In the genomic region with DNA sequence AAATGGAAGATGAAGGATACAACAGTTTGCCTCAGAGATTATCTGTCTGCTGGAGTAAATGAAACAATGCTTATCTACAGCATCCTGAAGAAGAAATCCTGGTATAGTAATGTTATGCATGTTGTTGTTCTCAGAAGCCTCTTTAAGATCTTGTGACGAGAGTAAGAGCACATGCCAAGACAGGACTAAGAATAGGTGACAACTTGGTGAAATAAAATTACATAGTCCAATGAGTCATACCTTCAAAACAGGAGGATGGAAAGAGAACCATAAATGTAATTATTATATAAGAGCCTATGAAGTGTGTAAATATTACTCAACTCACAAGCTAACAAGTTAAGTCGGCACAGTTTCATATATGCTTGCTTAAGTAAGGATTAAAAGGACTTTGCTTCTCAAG, we compare ENCODE assay signal across 25 mouse cellular contexts.
"Had no signal": no experiment of that assay in that cellular context is flagged by ENCODE, and none has a peak within 500 bp of the region (broad histone marks: within the 10 kb centered on the region; RNA-seq: fewer than 3 reads in every experiment).

No protein-coding gene starts in this region.

- H3K9ac ChIP-seq: heart, embryonic 13.5 days; heart, embryonic 15.5 days; kidney, embryonic 15.5 days; limb, embryonic 13.5 days; limb, embryonic 15.5 days; liver, embryonic 12.5 days; liver, embryonic 14.5 days had no signal

- H3K4me2 ChIP-seq: heart, embryonic 11.5 days; heart, embryonic 13.5 days; heart, embryonic 15.5 days; kidney, embryonic 15.5 days; limb, embryonic 13.5 days; limb, embryonic 15.5 days; liver, embryonic 12.5 days had no signal

- H3K9me3 ChIP-seq: heart, embryonic 13.5 days; heart, embryonic 15.5 days; kidney, embryonic 15.5 days; limb, embryonic 13.5 days; limb, embryonic 15.5 days; liver, embryonic 12.5 days had no signal

- DNase-seq: gastrocnemius, adult 2 months; gastrocnemius, postnatal 10 days; gastrocnemius, postnatal 25 days; heart, adult 11 months; heart, adult 2 months; heart, postnatal 14 days; heart, postnatal 36 days; kidney, adult 11 months; kidney, adult 2 months; kidney, adult 9 months; kidney, postnatal 14 days; kidney, postnatal 36 days; layer of hippocampus, adult 9-11 months; layer of hippocampus, postnatal 36 days; left cerebral cortex, postnatal 4 days had no signal

- H3K4me3 ChIP-seq: gastrocnemius, adult 2 months; heart, adult 2 months; heart, embryonic 13.5 days; heart, embryonic 15.5 days; kidney, embryonic 15.5 days; limb, embryonic 13.5 days; limb, embryonic 15.5 days; liver, embryonic 12.5 days had no signal

- ATAC-seq: liver, embryonic 12.5 days had no signal

- H3K4me1 ChIP-seq: heart, embryonic 13.5 days; heart, embryonic 15.5 days; kidney, embryonic 15.5 days; limb, embryonic 13.5 days; limb, embryonic 15.5 days; liver, embryonic 12.5 days had no signal

- H3K27ac ChIP-seq: gastrocnemius, adult 2 months; heart, adult 2 months; heart, embryonic 13.5 days; heart, embryonic 15.5 days; hindbrain, postnatal 0 days; kidney, embryonic 15.5 days; kidney, postnatal 0 days; limb, embryonic 13.5 days; limb, embryonic 15.5 days; liver, embryonic 12.5 days; liver, embryonic 14.5 days had no signal

- H3K27me3 ChIP-seq: heart, embryonic 13.5 days; heart, embryonic 15.5 days; kidney, embryonic 15.5 days; limb, embryonic 13.5 days; limb, embryonic 15.5 days; liver, embryonic 12.5 days had no signal

- H3K36me3 ChIP-seq: heart, embryonic 13.5 days; heart, embryonic 15.5 days; kidney, embryonic 15.5 days; limb, embryonic 13.5 days; limb, embryonic 15.5 days; liver, embryonic 12.5 days had no signal
